Comparison of ENCODE assay signal across 9 mouse cellular contexts in the genomic region with DNA sequence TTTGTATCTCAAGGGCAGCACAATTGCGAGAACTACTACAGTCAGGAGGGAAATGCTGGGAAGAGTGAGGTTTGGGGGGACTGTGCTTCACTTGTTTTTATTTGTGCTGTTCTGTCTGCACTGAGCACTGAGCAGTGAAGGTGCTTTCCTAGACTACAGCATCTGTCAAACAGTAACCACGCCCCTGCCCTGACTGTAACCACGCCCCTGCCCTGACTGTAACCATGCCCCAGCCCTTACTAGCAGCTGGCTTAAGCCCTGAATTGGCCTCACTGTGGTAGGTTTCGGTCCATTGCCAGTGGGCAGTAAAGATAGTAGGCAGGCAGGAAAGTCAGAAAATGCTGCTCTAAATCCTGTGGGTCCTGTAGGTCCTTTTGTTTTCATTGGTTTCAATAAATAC.
DNase-seq lines count a peak whose midpoint lies in the region; ATAC-seq lines count a peak whose summit lies in the region.
"Had no signal": no experiment of that assay in that cellular context is flagged by ENCODE, and none has a peak within 500 bp of the region (broad histone marks: within the 10 kb centered on the region; RNA-seq: fewer than 3 reads in every experiment).

No protein-coding gene starts in this region.

- no peak overlapping the region for H3K4me3 ChIP-seq in midbrain, embryonic 12.5 days
- no peak overlapping the region for H3K4me3 ChIP-seq in midbrain, embryonic 16.5 days (ENCODE audit: low read depth, low read length)
- H3K4me3 ChIP-seq in heart, embryonic 11.5 days (ENCODE audit: low read depth, low read length), result no peak overlapping the region

- H3K9me3 ChIP-seq in midbrain, embryonic 12.5 days, result no peaks in the 10 kb centered on the region
- no peaks in the 10 kb centered on the region for H3K9me3 ChIP-seq in midbrain, embryonic 16.5 days (replicated peaks; ENCODE audit: control insufficient read depth, low read length, poor library complexity, severe bottlenecking)
- no peaks in the 10 kb centered on the region for H3K9me3 ChIP-seq in heart, embryonic 11.5 days (replicated peaks; ENCODE audit: control insufficient read depth, low read length)

- WGBS in midbrain, embryonic 12.5 days, result 60% methylated on average over 4 of the region's 4 CpGs
- WGBS in midbrain, embryonic 16.5 days, result 57% methylated on average over 4 of the region's 4 CpGs
- WGBS in heart, embryonic 11.5 days (ENCODE audit: insufficient replicate concordance), result 50% methylated on average over 4 of the region's 4 CpGs

- H3K27ac ChIP-seq in midbrain, embryonic 12.5 days (replicated peaks), result no peak overlapping the region
- no peak overlapping the region for H3K27ac ChIP-seq in midbrain, embryonic 16.5 days (ENCODE audit: low read length)
- H3K27ac ChIP-seq in heart, embryonic 11.5 days (ENCODE audit: low read depth, low read length), result no peak overlapping the region

- ATAC-seq in CD4-positive, CD25-positive, alpha-beta regulatory T cell, adult 4 months, result no peak
- ATAC-seq in midbrain, embryonic 12.5 days (ENCODE audit: low FRiP score, low read depth), result peak; percentile 54; the same call in 1 of the 2 replicates
- no peak for ATAC-seq in midbrain, embryonic 16.5 days
- no peak for ATAC-seq in heart, embryonic 11.5 days (replicated peaks; ENCODE audit: insufficient number of reproducible peaks, low FRiP score, low TSS enrichment)

- no peak overlapping the region for H3K4me2 ChIP-seq in midbrain, embryonic 12.5 days (replicated peaks)
- H3K4me2 ChIP-seq in midbrain, embryonic 16.5 days (ENCODE audit: low read length), result no peak overlapping the region
- no peak overlapping the region for H3K4me2 ChIP-seq in heart, embryonic 11.5 days

- no peaks in the 10 kb centered on the region for H3K4me1 ChIP-seq in midbrain, embryonic 12.5 days
- no peaks in the 10 kb centered on the region for H3K4me1 ChIP-seq in midbrain, embryonic 16.5 days (ENCODE audit: control insufficient read depth, insufficient read depth, low read length)
- peaks cover 8% of the 10 kb centered on the region for H3K4me1 ChIP-seq in heart, embryonic 11.5 days (ENCODE audit: control insufficient read depth, insufficient read depth, low read length)

- H3K27me3 ChIP-seq in midbrain, embryonic 12.5 days, result no peaks in the 10 kb centered on the region
- H3K27me3 ChIP-seq in midbrain, embryonic 16.5 days (ENCODE audit: control insufficient read depth, insufficient read depth, low read depth, low read length), result no peaks in the 10 kb centered on the region
- no peaks in the 10 kb centered on the region for H3K27me3 ChIP-seq in heart, embryonic 11.5 days (ENCODE audit: control insufficient read depth, insufficient read depth, low read length)

- H3K36me3 ChIP-seq in midbrain, embryonic 12.5 days, result no peaks in the 10 kb centered on the region
- H3K36me3 ChIP-seq in midbrain, embryonic 16.5 days (ENCODE audit: control insufficient read depth, insufficient read depth, low read length), result no peaks in the 10 kb centered on the region
- H3K36me3 ChIP-seq in heart, embryonic 11.5 days (ENCODE audit: control insufficient read depth, insufficient read depth, low read length), result no peaks in the 10 kb centered on the region

- H3K9ac ChIP-seq in midbrain, embryonic 12.5 days (replicated peaks), result no peak overlapping the region
- H3K9ac ChIP-seq in midbrain, embryonic 16.5 days (ENCODE audit: low read depth, low read length), result no peak overlapping the region
- H3K9ac ChIP-seq in heart, embryonic 11.5 days (ENCODE audit: low read depth, low read length), result no peak overlapping the region

- peak; percentile 25 for DNase-seq in CD4-positive, CD25-positive, alpha-beta regulatory T cell, adult 2 months (ENCODE audit: low read depth, low spot score)
- DNase-seq in kidney, postnatal 10 days, result peak; percentile 59
- DNase-seq in thymus, postnatal 0 days (ENCODE audit: low spot score), result peak; percentile 4
- DNase-seq in right cerebral cortex, postnatal 4 days, result no peak
- DNase-seq: adrenal gland, adult 8-10 months had no signal
